Mouse (Mus musculus): ENCODE data around the gene Myo1b.

DNA sequence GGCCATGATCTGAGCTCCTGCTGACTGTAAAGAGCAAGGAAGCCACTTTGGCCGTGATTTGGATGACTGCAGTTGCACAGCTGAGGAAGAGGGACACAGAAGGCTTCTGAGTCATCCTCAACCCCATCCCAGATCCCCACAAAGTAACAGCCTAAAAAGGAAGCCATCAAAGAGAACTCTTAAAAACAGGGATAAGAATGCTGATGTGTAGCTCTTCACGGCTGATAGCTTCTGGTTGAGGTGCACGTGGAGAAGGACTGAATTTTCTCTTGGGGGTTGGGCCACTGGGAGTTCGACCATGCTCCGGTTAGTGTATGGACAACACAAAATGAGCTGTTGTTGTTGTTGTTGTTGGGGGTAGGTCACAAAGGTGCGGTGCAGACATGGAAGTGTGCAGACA, 181.2 kb downstream of the Myo1b start:
- no peak for TF ChIP-seq POLR2A (IDR thresholded peaks at IDR 0.05; ENCODE audit: low read depth, low read length)
- TF ChIP-seq SMC3 (IDR thresholded peaks at IDR 0.05; ENCODE audit: low read depth, low read length): no peak
- TF ChIP-seq CTCF (conservative IDR thresholded peaks at IDR 0.05 in 1 of 2, IDR thresholded peaks at IDR 0.05 in 1 of 2; ENCODE audit: low read depth in 2 of 2, low read length in 2 of 2): no peak
- TF ChIP-seq CHD1 (IDR thresholded peaks at IDR 0.05; ENCODE audit: low read depth, low read length): no peak
- no peak for TF ChIP-seq TBP (conservative IDR thresholded peaks at IDR 0.05; ENCODE audit: low read depth, low read length)

Measured in CH12.LX (cell line).